Mouse (Mus musculus): Measurements from ENCODE around the gene Map10. TPM values are rescaled to one million over a fixed set of nuclear protein-coding genes. Genes with fewer than 3 reads are reported as not detected.

The Map10 gene
- polyA plus RNA-seq, 1 experiment from 2014 or later, result 8.8 TPM

GRCm38 (mm10) chr8:125658508-125658907 lies 11.1 kb upstream of the Map10 start:
- 40% methylated on average over 5 of the region's 5 CpGs for WGBS
- Histone ChIP-seq H3K9ac (no peak overlapping the region), H3K4me3 (no peak overlapping the region), H3K4me1 (peaks cover 15% of the 10 kb centered on the region), H3K9me3 (replicated peaks) (no peaks in the 10 kb centered on the region), H3K27ac (no peak overlapping the region), H3K36me3 (ENCODE audit: poor library complexity, severe bottlenecking) (no peaks in the 10 kb centered on the region), H3K27me3 (no peaks in the 10 kb centered on the region), H3K4me2 (no peak overlapping the region)
- peak; percentile 85 for ATAC-seq

GRCm38 (mm10) chr8:125658926-125659325 lies 10.7 kb upstream of the Map10 start:
- Histone ChIP-seq H3K4me1 (peaks cover 15% of the 10 kb centered on the region), H3K4me2 (peak overlapping the region; percentile 20; the same call in 1 of the 2 replicates), H3K9ac (no peak overlapping the region), H3K27ac (no peak overlapping the region), H3K27me3 (no peaks in the 10 kb centered on the region), H3K4me3 (no peak overlapping the region), H3K9me3 (replicated peaks) (no peaks in the 10 kb centered on the region), H3K36me3 (ENCODE audit: poor library complexity, severe bottlenecking) (no peaks in the 10 kb centered on the region)
- WGBS, result 67% methylated on average over 4 of the region's 4 CpGs
- ATAC-seq, result peak; percentile 67

- WGBS, result 87% methylated on average over 6 of the region's 6 CpGs
- H3K27ac ChIP-seq, result no peak overlapping the region
- peaks cover 18% of the 10 kb centered on the region for H3K4me1 ChIP-seq
- H3K4me3 ChIP-seq, result no peak overlapping the region
- no peak overlapping the region for H3K4me2 ChIP-seq
- H3K36me3 ChIP-seq (ENCODE audit: poor library complexity, severe bottlenecking), result no peaks in the 10 kb centered on the region
- ATAC-seq, result no peak
- no peaks in the 10 kb centered on the region for H3K27me3 ChIP-seq
- no peak overlapping the region for H3K9ac ChIP-seq
- no peaks in the 10 kb centered on the region for H3K9me3 ChIP-seq (replicated peaks)
Observed at GRCm38 (mm10) chr8:125660397-125660796, 9.2 kb upstream of the Map10 start.

- Histone ChIP-seq H3K4me3 (no peak overlapping the region), H3K36me3 (ENCODE audit: poor library complexity, severe bottlenecking) (no peaks in the 10 kb centered on the region), H3K27ac (no peak overlapping the region), H3K9ac (no peak overlapping the region), H3K4me2 (no peak overlapping the region), H3K27me3 (no peaks in the 10 kb centered on the region), H3K9me3 (replicated peaks) (no peaks in the 10 kb centered on the region), H3K4me1 (peaks cover 28% of the 10 kb centered on the region)
- no peak for ATAC-seq
- 97% methylated on average over 13 of the region's 13 CpGs for WGBS
Observed at GRCm38 (mm10) chr8:125661958-125662668, 7.5 kb upstream of the Map10 start.

- no peak for ATAC-seq
- H3K9ac ChIP-seq, result no peak overlapping the region
- no peak overlapping the region for H3K4me3 ChIP-seq
- 83% methylated on average over 6 of the region's 6 CpGs for WGBS
- H3K4me1 ChIP-seq, result peaks cover 28% of the 10 kb centered on the region
- no peak overlapping the region for H3K27ac ChIP-seq
- H3K27me3 ChIP-seq, result no peaks in the 10 kb centered on the region
- H3K36me3 ChIP-seq (ENCODE audit: poor library complexity, severe bottlenecking), result no peaks in the 10 kb centered on the region
- H3K4me2 ChIP-seq, result no peak overlapping the region
- no peaks in the 10 kb centered on the region for H3K9me3 ChIP-seq (replicated peaks)
Observed at GRCm38 (mm10) chr8:125662669-125663048, 7.0 kb upstream of the Map10 start.

- Histone ChIP-seq H3K9ac (no peak overlapping the region), H3K4me3 (no peak overlapping the region), H3K4me1 (peaks cover 16% of the 10 kb centered on the region; the same call in 1 of the 2 replicates), H3K4me2 (no peak overlapping the region), H3K27ac (no peak overlapping the region), H3K27me3 (0 out of 2 replicates have a peak, but pooled peaks cover 6% of the 10 kb centered on the region), H3K9me3 (replicated peaks) (peaks cover 1% of the 10 kb centered on the region; the same call in 1 of the 2 replicates), H3K36me3 (ENCODE audit: poor library complexity, severe bottlenecking) (no peaks in the 10 kb centered on the region)
- 48% methylated on average over 8 of the region's 8 CpGs for whole genome bisulfite sequencing
- no peak for ATAC-seq
Observed at GRCm38 (mm10) chr8:125665183-125665875, 4.3 kb upstream of the Map10 start.

GRCm38 (mm10) chr8:125665876-125666186 lies 3.8 kb upstream of the Map10 start:
- Histone ChIP-seq H3K27me3 (0 out of 2 replicates have a peak, but pooled peaks cover 6% of the 10 kb centered on the region), H3K4me1 (peaks cover 17% of the 10 kb centered on the region; the same call in 1 of the 2 replicates), H3K4me2 (no peak overlapping the region), H3K9ac (no peak overlapping the region), H3K4me3 (no peak overlapping the region), H3K36me3 (ENCODE audit: poor library complexity, severe bottlenecking) (peaks cover 5% of the 10 kb centered on the region), H3K9me3 (replicated peaks) (peaks cover 6% of the 10 kb centered on the region), H3K27ac (no peak overlapping the region)
- no peak for ATAC-seq
- 20% methylated on average over 2 of the region's 2 CpGs for WGBS

- Histone ChIP-seq H3K4me2 (no peak overlapping the region), H3K36me3 (ENCODE audit: poor library complexity, severe bottlenecking) (peaks cover 8% of the 10 kb centered on the region), H3K9me3 (replicated peaks) (peaks cover 10% of the 10 kb centered on the region), H3K9ac (no peak overlapping the region), H3K4me3 (no peak overlapping the region), H3K27ac (no peak overlapping the region), H3K4me1 (peaks cover 17% of the 10 kb centered on the region; the same call in 1 of the 2 replicates), H3K27me3 (0 out of 2 replicates have a peak, but pooled peaks cover 6% of the 10 kb centered on the region)
- ATAC-seq, result no peak
- WGBS, result 37% methylated on average over 5 of the region's 5 CpGs
Observed at GRCm38 (mm10) chr8:125666201-125666600, 3.4 kb upstream of the Map10 start.

GRCm38 (mm10) chr8:125667248-125667647 lies 2.4 kb upstream of the Map10 start:
- Histone ChIP-seq H3K9me3 (replicated peaks) (peaks cover 20% of the 10 kb centered on the region), H3K4me3 (no peak overlapping the region), H3K9ac (no peak overlapping the region), H3K27me3 (0 out of 2 replicates have a peak, but pooled peaks cover 6% of the 10 kb centered on the region), H3K27ac (no peak overlapping the region), H3K36me3 (ENCODE audit: poor library complexity, severe bottlenecking) (peaks cover 17% of the 10 kb centered on the region), H3K4me2 (no peak overlapping the region), H3K4me1 (peaks cover 17% of the 10 kb centered on the region; the same call in 1 of the 2 replicates)
- no peak for ATAC-seq
- WGBS, result 90% methylated on average over 2 of the region's 2 CpGs

GRCm38 (mm10) chr8:125669159-125669699 lies 389 bp upstream of the Map10 start:
- Histone ChIP-seq H3K9me3 (replicated peaks) (peaks cover 22% of the 10 kb centered on the region), H3K36me3 (ENCODE audit: poor library complexity, severe bottlenecking) (peaks cover 18% of the 10 kb centered on the region), H3K4me3 (peak overlapping the region; percentile 57), H3K4me1 (peaks cover 17% of the 10 kb centered on the region; the same call in 1 of the 2 replicates), H3K27ac (no peak overlapping the region), H3K9ac (no peak overlapping the region), H3K4me2 (peak overlapping the region; percentile 71), H3K27me3 (0 out of 2 replicates have a peak, but pooled peaks cover 6% of the 10 kb centered on the region)
- ATAC-seq, result peak; percentile 36
- 78% methylated on average over 14 of the region's 14 CpGs for WGBS

- Histone ChIP-seq H3K4me2 (peak overlapping the region; percentile 71), H3K4me3 (peak overlapping the region; percentile 57), H3K36me3 (ENCODE audit: poor library complexity, severe bottlenecking) (peaks cover 18% of the 10 kb centered on the region), H3K27ac (no peak overlapping the region), H3K9me3 (replicated peaks) (peaks cover 22% of the 10 kb centered on the region), H3K27me3 (0 out of 2 replicates have a peak, but pooled peaks cover 6% of the 10 kb centered on the region), H3K9ac (no peak overlapping the region), H3K4me1 (peaks cover 14% of the 10 kb centered on the region; the same call in 1 of the 2 replicates)
- ATAC-seq, result peak; percentile 23
- 89% methylated on average over 6 of the region's 6 CpGs for WGBS
Observed at GRCm38 (mm10) chr8:125670420-125670819, 802 bp downstream of the Map10 start.

GRCm38 (mm10) chr8:125670906-125671305 lies 1.3 kb downstream of the Map10 start:
- Histone ChIP-seq H3K4me1 (peaks cover 9% of the 10 kb centered on the region; the same call in 1 of the 2 replicates), H3K27ac (no peak overlapping the region), H3K9ac (no peak overlapping the region), H3K4me3 (no peak overlapping the region), H3K4me2 (no peak overlapping the region), H3K27me3 (0 out of 2 replicates have a peak, but pooled peaks cover 6% of the 10 kb centered on the region), H3K36me3 (ENCODE audit: poor library complexity, severe bottlenecking) (peaks cover 18% of the 10 kb centered on the region), H3K9me3 (replicated peaks) (peaks cover 22% of the 10 kb centered on the region)
- ATAC-seq, result no peak
- WGBS, result 95% methylated on average over 9 of the region's 9 CpGs
